Mouse (Mus musculus) thymus, postnatal 0 days (tissue): ENCODE measurements around the gene Cdc37l1. TPM values are rescaled to one million over a fixed set of nuclear protein-coding genes. Genes with fewer than 3 reads are reported as not detected.

Experiments used
- polyA plus RNA-seq: library from polyadenylated mRNA; unstranded; fragments of >200 nt; fragmentation: Nextera tagmentation; extraction: Ambion mirVana; gene quantifications from 2 replicates; pipeline ENCODE4 v1.2.1, GENCODE M21; 2015

Cdc37l1 gene
- polyA plus RNA-seq, 1 experiment from 2014 or later = 32.2 TPM

Other genes starting within 250 kb of the Cdc37l1 start
- gene Slc1a1, start 155.3 kb upstream of the Cdc37l1 start, polyA plus RNA-seq = 0.06 and 0.17 TPM in 2 replicates
- gene Plpp6, start 26.4 kb upstream of the Cdc37l1 start, polyA plus RNA-seq = 8.5 TPM in 2 replicates
- 0.42 and 0.83 TPM in 2 replicates for gene 4430402I18Rik, start 22.6 kb upstream of the Cdc37l1 start, polyA plus RNA-seq
- 56.1 and 59.4 TPM in 2 replicates for gene Ak3, start 57.6 kb downstream of the Cdc37l1 start, polyA plus RNA-seq
- gene Rcl1, start 111.0 kb downstream of the Cdc37l1 start, polyA plus RNA-seq = 49.5 and 52.2 TPM in 2 replicates